Mouse (Mus musculus): ENCODE data around the gene Chrne.

GRCm38 (mm10) chr11:70597301-70597700 is 21.7 kb downstream of the Chrne start:
- no peak for TF ChIP-seq CTCF (IDR thresholded peaks at IDR 0.05; ENCODE audit: borderline replicate concordance, extremely low read depth, insufficient read depth, insufficient read length)
- no peak for TF ChIP-seq POLR2A (IDR thresholded peaks at IDR 0.05; ENCODE audit: borderline replicate concordance, extremely low read depth, insufficient read depth, insufficient read length, poor library complexity, severe bottlenecking)
